Mouse (Mus musculus): ENCODE measurements around the gene Ddx10. TPM values are rescaled to one million over a fixed set of nuclear protein-coding genes. Genes with fewer than 3 reads are reported as not detected.

The Ddx10 gene
- total and polyA plus RNA-seq, 3 experiments = 12.3 to 64.9 (median 52.4) TPM

DNA sequence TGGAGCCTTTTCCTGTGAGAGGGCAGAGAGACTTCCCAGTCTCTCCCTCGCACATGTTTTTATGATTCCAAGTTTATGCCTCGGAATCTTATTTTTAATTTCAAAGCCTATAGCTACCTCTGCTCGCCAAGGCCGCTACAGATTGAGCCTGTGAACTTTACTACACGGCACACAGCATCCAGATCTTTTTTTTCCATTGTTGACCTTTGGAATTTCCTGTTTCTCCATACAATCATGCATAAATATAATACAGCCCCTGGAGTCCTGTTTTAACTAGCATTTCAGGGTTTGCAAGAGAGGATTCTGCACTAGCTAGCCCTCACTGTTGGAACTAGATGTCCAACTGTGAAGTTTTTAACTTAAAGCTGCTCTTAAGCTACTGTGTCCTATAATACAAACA, 24.4 kb upstream of the Ddx10 start:
- H3K27me3 ChIP-seq (ENCODE audit: insufficient read depth, low read length) = peaks cover 9% of the 10 kb centered on the region; the same call in 1 of the 2 replicates
- no peaks in the 10 kb centered on the region for H3K9me3 ChIP-seq (replicated peaks)
- DNase-seq (ENCODE audit: low spot score) (no peak), ATAC-seq (ENCODE audit: extremely low read depth, insufficient number of reproducible peaks, low FRiP score, poor library complexity, severe bottlenecking) (no peak)
- no peaks in the 10 kb centered on the region for H3K36me3 ChIP-seq (replicated peaks)
- peaks cover 3% of the 10 kb centered on the region for H3K4me1 ChIP-seq (ENCODE audit: insufficient read depth, low read depth, low read length)
- H3K4me3 ChIP-seq (ENCODE audit: low read depth, low read length) = no peak overlapping the region
- no peak for TF ChIP-seq POLR2AphosphoS5 (IDR thresholded peaks at IDR 0.05; ENCODE audit: insufficient replicate concordance, low read depth, low read length)
- TF ChIP-seq GATA1 (IDR thresholded peaks at IDR 0.05; ENCODE audit: borderline replicate concordance, low read length) = no peak
- TF ChIP-seq CTCF (IDR thresholded peaks at IDR 0.05; ENCODE audit: low read depth, low read length) = no peak
- TF ChIP-seq TAL1 (conservative IDR thresholded peaks at IDR 0.05; ENCODE audit: low read depth, low read length) = no peak
- no peak for TF ChIP-seq GATA2 (IDR thresholded peaks at IDR 0.05; ENCODE audit: borderline replicate concordance, low read depth, low read length)

DNA sequence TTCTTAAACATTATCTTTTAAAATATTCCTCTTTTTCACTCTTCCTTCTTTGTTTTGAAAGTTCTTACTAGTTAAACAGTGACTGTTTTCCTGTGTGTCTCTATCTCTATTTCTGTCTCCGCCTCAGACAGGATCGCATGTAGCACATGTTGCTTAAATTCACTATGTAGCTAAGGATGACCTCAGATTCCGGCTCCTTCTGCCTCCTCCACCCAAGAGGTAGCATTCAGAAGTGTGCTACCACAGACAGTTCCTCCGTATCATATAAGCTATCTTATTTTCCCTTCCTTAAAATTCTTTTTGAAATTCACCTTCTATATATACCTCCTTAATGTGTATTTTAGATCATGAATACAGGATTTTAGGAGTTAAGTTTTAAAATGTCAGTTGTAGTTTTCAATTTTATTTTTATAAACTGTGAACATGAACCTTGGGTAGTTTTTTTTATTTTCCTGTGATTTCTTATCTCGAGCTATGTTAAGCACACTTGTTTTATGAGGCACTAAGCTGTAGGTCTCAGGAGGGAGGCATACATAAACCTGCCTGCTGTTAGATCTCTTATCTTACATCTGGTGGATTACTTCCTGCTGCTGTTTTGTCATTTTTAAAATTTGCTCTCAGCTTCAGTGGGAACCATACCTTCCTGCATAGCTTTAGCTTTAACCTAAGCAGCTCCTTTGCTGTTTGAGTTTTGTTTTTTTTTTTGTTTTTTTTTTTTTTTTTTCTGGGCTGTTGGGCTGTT, 23.6 kb upstream of the Ddx10 start:
- peak; percentile 76 for ATAC-seq (ENCODE audit: extremely low read depth, insufficient number of reproducible peaks, low FRiP score, poor library complexity, severe bottlenecking)
- DNase-seq (ENCODE audit: low spot score) = peak; percentile 9
- no peak for TF ChIP-seq POLR2AphosphoS5 (IDR thresholded peaks at IDR 0.05; ENCODE audit: insufficient replicate concordance, low read depth, low read length)
- no peak for TF ChIP-seq GATA1 (IDR thresholded peaks at IDR 0.05; ENCODE audit: borderline replicate concordance, low read length)
- no peak for TF ChIP-seq TAL1 (conservative IDR thresholded peaks at IDR 0.05; ENCODE audit: low read depth, low read length)
- no peak for TF ChIP-seq GATA2 (IDR thresholded peaks at IDR 0.05; ENCODE audit: borderline replicate concordance, low read depth, low read length)
- TF ChIP-seq CTCF (IDR thresholded peaks at IDR 0.05; ENCODE audit: low read depth, low read length) = no peak

DNA sequence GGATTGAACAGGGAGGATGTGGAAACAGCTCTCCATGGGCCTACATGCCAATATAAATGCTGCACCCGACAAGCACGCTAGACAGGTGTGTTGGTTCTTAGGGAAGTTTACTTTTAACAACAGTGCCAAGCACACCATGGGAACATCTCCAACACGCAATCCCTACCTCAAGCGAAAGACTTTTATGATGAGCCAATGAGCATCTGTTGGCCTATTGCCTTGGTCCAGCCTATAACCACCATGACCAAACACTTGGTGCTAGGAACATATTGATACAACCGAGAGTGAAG, 21.6 kb upstream of the Ddx10 start:
- no peaks in the 10 kb centered on the region for H3K9me3 ChIP-seq (replicated peaks)
- H3K36me3 ChIP-seq (replicated peaks) = no peaks in the 10 kb centered on the region
- H3K4me3 ChIP-seq (ENCODE audit: low read depth, low read length) = no peak overlapping the region
- no peak for DNase-seq (ENCODE audit: low spot score)
- peaks cover 3% of the 10 kb centered on the region for H3K4me1 ChIP-seq (ENCODE audit: insufficient read depth, low read depth, low read length)
- 0 out of 2 replicates have a peak, but pooled peaks cover 5% of the 10 kb centered on the region for H3K27me3 ChIP-seq (ENCODE audit: insufficient read depth, low read length)
- ATAC-seq (ENCODE audit: extremely low read depth, insufficient number of reproducible peaks, low FRiP score, poor library complexity, severe bottlenecking) = no peak
- TF ChIP-seq POLR2AphosphoS5 (IDR thresholded peaks at IDR 0.05; ENCODE audit: insufficient replicate concordance, low read depth, low read length) = no peak
- no peak for TF ChIP-seq TAL1 (conservative IDR thresholded peaks at IDR 0.05; ENCODE audit: low read depth, low read length)
- TF ChIP-seq GATA1 (IDR thresholded peaks at IDR 0.05; ENCODE audit: borderline replicate concordance, low read length) = no peak
- no peak for TF ChIP-seq CTCF (IDR thresholded peaks at IDR 0.05; ENCODE audit: low read depth, low read length)
- TF ChIP-seq GATA2 (IDR thresholded peaks at IDR 0.05; ENCODE audit: borderline replicate concordance, low read depth, low read length) = no peak

More for the DNA sequence above, 23.6 kb upstream of the Ddx10 start:
- H3K4me3 ChIP-seq (ENCODE audit: low read depth, low read length) = no peak overlapping the region
- no peaks in the 10 kb centered on the region for H3K36me3 ChIP-seq (replicated peaks)
- peaks cover 3% of the 10 kb centered on the region for H3K4me1 ChIP-seq (ENCODE audit: insufficient read depth, low read depth, low read length)
- peaks cover 9% of the 10 kb centered on the region; the same call in 1 of the 2 replicates for H3K27me3 ChIP-seq (ENCODE audit: insufficient read depth, low read length)
- no peaks in the 10 kb centered on the region for H3K9me3 ChIP-seq (replicated peaks)

DNA sequence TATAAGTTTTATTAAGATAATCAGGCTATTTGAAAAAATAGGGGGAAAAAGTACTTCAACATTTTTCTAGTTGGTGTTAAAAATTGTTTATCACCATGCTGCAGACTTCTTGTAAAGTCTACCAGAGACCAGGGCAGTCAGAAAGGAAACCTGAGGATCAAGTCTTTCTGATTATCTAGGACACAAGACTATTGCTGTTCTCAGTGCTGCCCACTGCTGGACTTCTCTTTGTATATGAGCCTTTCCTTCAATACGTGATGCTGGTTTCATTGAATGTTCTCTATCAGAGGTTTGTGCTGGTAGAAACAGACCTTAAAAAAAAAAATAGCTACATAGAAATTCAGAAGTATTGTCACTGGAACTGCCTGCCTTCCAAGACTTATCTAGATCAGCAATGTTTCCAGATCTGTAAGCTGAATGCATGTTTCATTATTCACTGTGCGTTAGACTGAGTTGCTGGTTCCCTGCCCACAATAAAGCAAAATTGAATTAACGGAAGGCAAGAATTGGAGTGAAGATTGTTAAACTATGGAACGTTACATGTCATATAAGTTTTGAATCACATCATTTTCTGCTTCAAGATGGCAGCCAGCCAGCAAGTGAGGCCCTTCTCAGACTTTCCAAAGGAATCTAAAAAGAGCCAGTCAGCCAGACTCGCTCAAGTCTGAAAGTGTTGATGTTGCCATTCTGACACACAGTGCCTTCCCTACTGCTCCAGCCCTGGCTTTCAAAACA, 21.0 kb upstream of the Ddx10 start:
- H3K9me3 ChIP-seq (replicated peaks) = no peaks in the 10 kb centered on the region
- no peak overlapping the region for H3K4me3 ChIP-seq (ENCODE audit: low read depth, low read length)
- peaks cover 3% of the 10 kb centered on the region for H3K4me1 ChIP-seq (ENCODE audit: insufficient read depth, low read depth, low read length)
- TF ChIP-seq TAL1 (conservative IDR thresholded peaks at IDR 0.05; ENCODE audit: low read depth, low read length) (no peak), POLR2AphosphoS5 (IDR thresholded peaks at IDR 0.05; ENCODE audit: insufficient replicate concordance, low read depth, low read length) (no peak), GATA1 (IDR thresholded peaks at IDR 0.05; ENCODE audit: borderline replicate concordance, low read length) (no peak), CTCF (IDR thresholded peaks at IDR 0.05; ENCODE audit: low read depth, low read length) (no peak), GATA2 (IDR thresholded peaks at IDR 0.05; ENCODE audit: borderline replicate concordance, low read depth, low read length) (no peak)
- DNase-seq (ENCODE audit: low spot score) (no peak), ATAC-seq (ENCODE audit: extremely low read depth, insufficient number of reproducible peaks, low FRiP score, poor library complexity, severe bottlenecking) (no peak)
- H3K27me3 ChIP-seq (ENCODE audit: insufficient read depth, low read length) = 0 out of 2 replicates have a peak, but pooled peaks cover 5% of the 10 kb centered on the region
- H3K36me3 ChIP-seq (replicated peaks) = no peaks in the 10 kb centered on the region

DNA sequence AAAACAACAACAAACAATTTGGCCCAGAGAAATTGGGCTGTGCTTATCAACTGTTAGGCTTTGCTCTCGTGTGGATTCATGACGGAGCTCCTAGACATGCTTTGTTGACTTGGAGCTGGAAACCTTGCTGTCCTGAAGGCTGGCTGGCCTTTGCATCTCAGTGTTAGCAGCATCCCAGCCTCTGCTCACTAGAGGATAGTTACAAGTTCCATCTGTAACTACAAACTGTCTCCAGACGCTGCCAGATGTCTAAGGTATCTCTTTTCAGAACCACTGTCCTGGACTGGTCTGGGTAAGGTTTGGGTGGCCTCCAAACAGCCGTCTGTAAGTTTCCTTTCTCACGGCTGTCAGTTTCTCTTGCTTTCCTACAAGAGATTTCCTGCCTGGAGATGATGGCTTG, 20.2 kb upstream of the Ddx10 start:
- Histone ChIP-seq H3K27me3 (ENCODE audit: insufficient read depth, low read length) (peaks cover 9% of the 10 kb centered on the region; the same call in 1 of the 2 replicates), H3K9me3 (replicated peaks) (no peaks in the 10 kb centered on the region), H3K4me3 (ENCODE audit: low read depth, low read length) (no peak overlapping the region), H3K4me1 (ENCODE audit: insufficient read depth, low read depth, low read length) (peaks cover 3% of the 10 kb centered on the region), H3K36me3 (replicated peaks) (no peaks in the 10 kb centered on the region)
- no peak for DNase-seq (ENCODE audit: low spot score)
- TF ChIP-seq GATA1 (IDR thresholded peaks at IDR 0.05; ENCODE audit: borderline replicate concordance, low read length) (no peak), TAL1 (conservative IDR thresholded peaks at IDR 0.05; ENCODE audit: low read depth, low read length) (no peak), GATA2 (IDR thresholded peaks at IDR 0.05; ENCODE audit: borderline replicate concordance, low read depth, low read length) (no peak), CTCF (IDR thresholded peaks at IDR 0.05; ENCODE audit: low read depth, low read length) (no peak)
- no peak for ATAC-seq (ENCODE audit: extremely low read depth, insufficient number of reproducible peaks, low FRiP score, poor library complexity, severe bottlenecking)

DNA sequence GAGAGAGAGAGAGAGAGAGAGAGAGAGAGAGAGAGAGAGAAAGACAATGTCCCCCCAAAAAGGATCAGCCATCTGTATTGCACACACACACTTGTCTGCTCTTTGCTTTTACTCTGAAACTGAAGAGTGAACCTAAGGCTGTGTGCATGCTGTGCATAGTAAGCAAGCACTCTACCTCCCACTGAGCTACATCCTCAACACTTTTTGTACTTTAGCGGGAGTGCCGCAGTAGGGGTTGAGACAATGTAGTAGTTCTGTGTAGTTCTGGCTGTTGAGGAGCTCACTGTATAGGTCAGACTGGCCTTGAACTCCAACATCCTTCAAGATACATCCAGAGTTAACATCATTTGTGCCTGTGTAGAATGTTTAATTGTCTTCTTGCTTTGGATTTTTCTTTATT, 17.7 kb upstream of the Ddx10 start:
- Histone ChIP-seq H3K9me3 (replicated peaks) (no peaks in the 10 kb centered on the region), H3K4me3 (ENCODE audit: low read depth, low read length) (no peak overlapping the region), H3K4me1 (ENCODE audit: insufficient read depth, low read depth, low read length) (no peaks in the 10 kb centered on the region), H3K36me3 (replicated peaks) (no peaks in the 10 kb centered on the region), H3K27me3 (ENCODE audit: insufficient read depth, low read length) (peaks cover 16% of the 10 kb centered on the region)
- TF ChIP-seq TAL1 (conservative IDR thresholded peaks at IDR 0.05; ENCODE audit: low read depth, low read length) (no peak), POLR2AphosphoS5 (IDR thresholded peaks at IDR 0.05; ENCODE audit: insufficient replicate concordance, low read depth, low read length) (no peak), GATA1 (IDR thresholded peaks at IDR 0.05; ENCODE audit: borderline replicate concordance, low read length) (no peak), GATA2 (IDR thresholded peaks at IDR 0.05; ENCODE audit: borderline replicate concordance, low read depth, low read length) (no peak), CTCF (IDR thresholded peaks at IDR 0.05; ENCODE audit: low read depth, low read length) (no peak)
- no peak for ATAC-seq (ENCODE audit: extremely low read depth, insufficient number of reproducible peaks, low FRiP score, poor library complexity, severe bottlenecking)
- DNase-seq (ENCODE audit: low spot score) = no peak

Data from G1E (cell line).